Mouse (Mus musculus) spleen, adult 2 months (tissue): ENCODE measurements around the gene Tmem72.

ENCODE experiments used
- CTCF ChIP-seq: fragments of 200-500 bp; IDR thresholded peaks from 2 replicates; pipeline ENCODE4 v1.5.1; 2011; ENCODE audit warnings: mild to moderate bottlenecking, inconsistent platforms; ENCODE audit not compliant: insufficient read depth, insufficient read length, insufficient replicate concordance; ENCODE audit errors: extremely low read depth
- POLR2A ChIP-seq: fragments of 200-500 bp; IDR thresholded peaks from 2 replicates; pipeline ENCODE4 v1.6.1; 2011; ENCODE audit warnings: low read depth, low read length, inconsistent platforms

- TF ChIP-seq POLR2A = no peak
- TF ChIP-seq CTCF = no peak
Measured at GRCm38 (mm10) chr6:116735361-116735760, 18.6 kb upstream of the Tmem72 start.
